Mouse (Mus musculus) hindbrain, embryonic 15.5 days (tissue): Measurements from ENCODE around the gene Cabin1. TPM values are rescaled to one million over a fixed set of nuclear protein-coding genes. Genes with fewer than 3 reads are reported as not detected.

Experiments used
- ATAC-seq: fragments of 200-750 bp; cut with Nextera tagmentation; 2 replicates; pipeline ENCODE4 v1.8.0; 2017; ENCODE audit warnings: low read depth, moderate number of reproducible peaks, moderate TSS enrichment; ENCODE audit not compliant: low FRiP score
- H3K27ac ChIP-seq: fragments of 300-500 bp; sonication (generic); replicated peaks from 2 replicates; pipeline ENCODE4 v1.5.1; 2015; ENCODE audit warnings: mild to moderate bottlenecking, inconsistent platforms
- H3K27me3 ChIP-seq: fragments of 300-500 bp; sonication (generic); 2 replicates; pipeline ENCODE4 v1.6.1; 2015; ENCODE audit warnings: control low read depth, inconsistent platforms
- H3K36me3 ChIP-seq: fragments of 300-500 bp; sonication (generic); 2 replicates; pipeline ENCODE4 v1.6.1; 2015; ENCODE audit warnings: control low read depth, inconsistent platforms
- H3K4me1 ChIP-seq: fragments of 300-500 bp; sonication (generic); replicated peaks from 2 replicates; pipeline ENCODE4 v1.6.1; 2015; ENCODE audit warnings: control low read depth, inconsistent platforms
- H3K4me2 ChIP-seq: fragments of 300-500 bp; sonication (generic); 2 replicates; pipeline ENCODE4 v1.6.1; 2015; ENCODE audit warnings: moderate library complexity, mild to moderate bottlenecking, inconsistent platforms
- H3K4me3 ChIP-seq: fragments of 300-500 bp; sonication (generic); 2 replicates; pipeline ENCODE4 v1.5.1; 2015; ENCODE audit warnings: mild to moderate bottlenecking, inconsistent platforms
- H3K9ac ChIP-seq: fragments of 300-500 bp; sonication (generic); 2 replicates; pipeline ENCODE4 v1.6.1; 2015; ENCODE audit warnings: inconsistent platforms
- H3K9me3 ChIP-seq: fragments of 300-500 bp; sonication (generic); 2 replicates; pipeline ENCODE4 v1.6.1; 2016; ENCODE audit warnings: control low read depth, inconsistent platforms
- WGBS: fragments of 180-500 bp; shearing (Covaris S2); methylation state at CpG from one replicate; pipeline ENCODE4 v1.1.7; 2015; 5-methylcytosine and 5-hydroxymethylcytosine counted together
- polyA plus RNA-seq: library from polyadenylated mRNA; unstranded; fragments of >200 nt; fragmentation: Nextera tagmentation; extraction: Ambion mirVana; gene quantifications from 2 replicates; pipeline ENCODE4 v1.2.1, GENCODE M21; 2015

Cabin1 gene
- polyA plus RNA-seq, 1 experiment from 2014 or later, result 40.0 TPM

DNA sequence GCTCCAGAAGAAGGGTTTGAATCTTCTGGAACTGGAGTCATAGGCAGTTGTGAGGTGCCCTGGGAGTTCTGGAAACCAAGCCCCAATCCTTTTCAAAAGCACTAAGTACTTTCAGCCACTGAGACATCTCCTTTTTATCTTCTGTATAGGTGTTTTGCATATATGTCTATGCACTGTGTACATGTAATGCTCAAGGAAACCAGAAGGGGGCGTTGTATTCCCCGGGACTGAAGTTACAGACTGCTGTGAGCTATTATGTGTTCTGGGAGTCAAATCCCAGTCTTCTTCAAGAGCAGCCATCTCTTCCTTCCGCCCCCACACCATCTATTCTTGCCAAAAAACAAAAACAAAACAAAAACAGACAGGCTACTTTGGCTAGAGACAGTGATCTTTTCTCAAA is 143.3 kb downstream of the Cabin1 start:
- Histone ChIP-seq H3K9ac (no peak overlapping the region), H3K27me3 (no peaks in the 10 kb centered on the region), H3K27ac (no peak overlapping the region), H3K4me1 (no peaks in the 10 kb centered on the region), H3K9me3 (no peaks in the 10 kb centered on the region), H3K36me3 (no peaks in the 10 kb centered on the region), H3K4me2 (no peak overlapping the region), H3K4me3 (no peak overlapping the region)
- 54% methylated on average over 3 of the region's 3 CpGs for WGBS
- ATAC-seq, result no peak

DNA sequence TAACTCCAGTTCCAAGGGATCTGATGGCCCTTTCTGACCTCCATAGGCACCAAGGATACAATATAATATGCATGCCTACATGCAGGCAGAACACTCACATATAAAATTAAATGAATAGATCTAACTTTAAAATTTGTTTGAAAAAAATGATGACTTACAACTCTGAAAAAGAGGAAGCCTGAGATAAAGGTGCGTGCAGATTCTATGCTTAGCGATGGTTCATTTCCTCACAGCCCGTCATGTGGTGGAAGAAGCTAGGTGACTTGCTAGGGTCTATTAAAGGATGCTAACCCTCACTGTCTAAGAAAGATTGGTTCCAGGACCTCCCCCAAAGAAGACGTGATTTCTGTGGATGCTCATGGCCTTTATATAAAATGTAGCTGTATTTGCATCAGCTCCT is 148.1 kb downstream of the Cabin1 start:
- H3K4me1 ChIP-seq, result no peaks in the 10 kb centered on the region
- 93% methylated on average over 4 of the region's 4 CpGs for WGBS

DNA sequence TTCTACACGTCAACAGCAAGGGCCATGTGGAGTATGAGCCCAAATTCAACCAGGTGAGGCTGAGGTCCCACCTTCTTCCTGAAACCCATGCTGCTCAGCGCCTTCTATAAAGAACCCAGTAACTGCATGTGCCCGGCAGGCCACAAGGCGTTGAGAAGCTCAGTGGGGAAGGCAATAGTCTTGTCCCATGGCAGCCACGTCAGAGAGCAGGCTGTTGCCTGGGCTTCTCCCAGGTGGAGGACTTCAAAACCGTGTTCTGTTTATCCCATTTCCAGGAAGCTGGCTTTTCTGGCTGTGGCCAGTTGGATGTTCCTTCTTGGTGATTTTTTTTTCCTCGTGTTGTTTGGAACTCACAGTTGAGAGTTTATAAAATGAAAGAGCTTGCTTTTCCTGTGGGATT is 153.7 kb downstream of the Cabin1 start:
- Histone ChIP-seq H3K27ac (no peak overlapping the region), H3K4me3 (no peak overlapping the region)

More for the DNA sequence above, 148.1 kb downstream of the Cabin1 start:
- no peak overlapping the region for H3K4me3 ChIP-seq
- no peak overlapping the region for H3K27ac ChIP-seq
- H3K9ac ChIP-seq, result no peak overlapping the region
- H3K9me3 ChIP-seq, result no peaks in the 10 kb centered on the region
- no peak overlapping the region for H3K4me2 ChIP-seq
- ATAC-seq, result no peak
- no peaks in the 10 kb centered on the region for H3K36me3 ChIP-seq
- H3K27me3 ChIP-seq, result no peaks in the 10 kb centered on the region

DNA sequence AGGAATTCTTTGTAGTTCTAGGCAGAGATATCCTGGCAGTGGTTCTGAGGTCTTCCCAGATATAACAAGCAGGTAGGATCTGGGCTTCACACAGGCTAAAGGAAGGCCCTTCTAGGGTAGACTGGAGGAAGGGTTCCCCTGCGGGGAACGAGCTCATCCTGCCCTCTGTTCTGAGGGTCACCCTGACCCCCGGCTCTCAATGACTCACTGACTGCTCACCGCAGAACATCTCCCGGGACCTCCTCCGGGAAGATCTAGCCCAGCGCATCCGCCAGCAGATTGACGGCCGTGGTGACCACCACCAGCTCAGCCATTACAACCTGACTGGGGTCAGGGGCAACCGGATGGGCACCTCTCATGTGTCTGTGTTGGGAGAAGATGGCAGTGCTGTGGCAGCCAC is 155.2 kb downstream of the Cabin1 start:
- no peaks in the 10 kb centered on the region for H3K27me3 ChIP-seq
- WGBS, result 89% methylated on average over 11 of the region's 11 CpGs
- no peak overlapping the region for H3K4me2 ChIP-seq
- no peaks in the 10 kb centered on the region for H3K4me1 ChIP-seq
- no peaks in the 10 kb centered on the region for H3K36me3 ChIP-seq
- no peak for ATAC-seq
- H3K9me3 ChIP-seq, result no peaks in the 10 kb centered on the region
- no peak overlapping the region for H3K4me3 ChIP-seq
- H3K9ac ChIP-seq, result no peak overlapping the region
- no peak overlapping the region for H3K27ac ChIP-seq

More for the DNA sequence above, 153.7 kb downstream of the Cabin1 start:
- no peaks in the 10 kb centered on the region for H3K4me1 ChIP-seq
- H3K4me2 ChIP-seq, result no peak overlapping the region
- H3K36me3 ChIP-seq, result no peaks in the 10 kb centered on the region
- 75% methylated on average over 7 of the region's 7 CpGs for WGBS
- ATAC-seq, result no peak
- H3K9me3 ChIP-seq, result no peaks in the 10 kb centered on the region
- H3K9ac ChIP-seq, result no peak overlapping the region
- no peaks in the 10 kb centered on the region for H3K27me3 ChIP-seq

DNA sequence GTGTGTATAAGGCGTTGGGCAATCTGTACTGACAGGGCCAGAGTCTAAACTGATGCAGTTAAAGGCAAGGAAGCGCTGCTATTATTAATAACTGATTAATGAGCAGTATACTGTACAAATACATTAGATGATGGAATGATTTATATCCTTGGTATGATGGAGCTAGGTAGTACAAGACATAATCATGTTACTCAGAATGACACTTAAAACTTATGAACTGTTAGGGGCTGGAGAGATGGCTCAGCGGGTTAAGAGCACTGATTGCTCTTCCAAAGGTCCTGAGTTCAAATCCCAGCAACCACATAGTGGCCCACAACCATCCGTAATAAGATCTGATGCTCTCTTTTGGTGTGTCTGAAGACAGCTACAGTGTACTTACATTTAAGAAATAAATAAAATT is 156.9 kb downstream of the Cabin1 start:
- Histone ChIP-seq H3K9me3 (no peaks in the 10 kb centered on the region), H3K27ac (no peak overlapping the region), H3K36me3 (no peaks in the 10 kb centered on the region), H3K4me2 (no peak overlapping the region), H3K9ac (no peak overlapping the region), H3K4me1 (no peaks in the 10 kb centered on the region), H3K27me3 (no peaks in the 10 kb centered on the region), H3K4me3 (no peak overlapping the region)
- no peak for ATAC-seq
- 88% methylated on average over 4 of the region's 4 CpGs for WGBS

DNA sequence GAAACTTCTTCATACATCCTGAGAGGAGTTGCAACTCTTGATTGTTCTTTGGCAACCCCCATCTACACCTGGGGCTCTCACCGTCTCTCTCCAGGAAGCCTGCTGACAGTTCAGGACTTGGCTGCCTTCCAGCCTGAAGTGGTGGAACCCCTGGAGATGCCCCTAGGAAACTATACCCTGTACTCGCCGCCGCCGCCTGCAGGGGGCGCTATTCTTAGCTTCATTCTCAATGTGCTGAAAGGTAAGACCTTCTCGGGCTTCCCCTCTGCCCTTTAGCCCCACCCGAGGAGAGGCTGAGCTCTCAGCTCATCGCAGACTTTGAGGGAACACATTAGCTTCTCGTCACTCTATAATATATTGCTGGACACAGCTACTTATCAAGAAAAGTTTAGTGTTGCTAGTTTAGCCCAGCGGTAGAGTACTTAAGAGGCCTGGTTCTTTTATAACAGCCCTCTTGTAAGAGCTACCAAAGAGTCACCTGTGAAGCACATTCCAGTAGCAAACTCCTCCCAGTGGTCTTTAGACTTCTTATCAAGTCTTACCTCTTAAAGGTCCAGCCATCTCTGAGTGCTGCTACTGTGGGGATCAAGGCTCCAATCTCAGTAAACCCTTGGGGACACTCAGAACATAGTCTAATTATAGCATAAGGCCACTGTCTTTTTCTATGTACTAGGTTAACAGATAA is 158.8 kb downstream of the Cabin1 start:
- 48% methylated on average over 11 of the region's 11 CpGs for WGBS
- Histone ChIP-seq H3K4me2 (no peak overlapping the region), H3K4me1 (no peaks in the 10 kb centered on the region), H3K9me3 (no peaks in the 10 kb centered on the region), H3K36me3 (no peaks in the 10 kb centered on the region), H3K27ac (no peak overlapping the region), H3K9ac (no peak overlapping the region), H3K4me3 (no peak overlapping the region), H3K27me3 (no peaks in the 10 kb centered on the region)
- ATAC-seq, result no peak

DNA sequence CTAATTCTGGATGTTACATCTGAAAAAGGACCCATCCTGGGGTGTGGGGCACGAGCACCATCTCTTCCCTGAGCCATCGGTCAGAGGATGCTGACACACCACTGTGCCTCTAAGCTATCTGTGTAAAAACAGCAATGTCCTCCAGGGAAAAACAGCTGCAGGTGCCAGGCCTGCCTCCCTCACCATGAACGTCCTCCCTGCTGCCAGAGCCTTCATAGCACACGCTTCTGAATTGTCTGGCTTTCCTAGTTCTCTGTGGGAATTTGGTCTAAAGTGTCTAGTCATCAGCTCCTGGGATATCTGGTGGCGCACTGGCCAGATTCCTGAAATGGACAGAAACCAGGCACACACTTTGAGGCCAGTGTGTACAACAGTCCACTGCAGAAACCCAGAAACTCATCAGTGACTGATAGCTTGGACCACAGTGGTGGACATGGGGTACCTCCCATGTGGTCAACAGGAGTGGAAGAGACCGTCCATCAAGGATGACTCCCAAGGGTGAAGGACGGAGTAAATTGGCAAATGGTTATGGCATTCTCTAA is 163.9 kb downstream of the Cabin1 start:
- Histone ChIP-seq H3K9me3 (no peaks in the 10 kb centered on the region), H3K27ac (no peak overlapping the region), H3K4me3 (no peak overlapping the region), H3K27me3 (no peaks in the 10 kb centered on the region), H3K4me1 (no peaks in the 10 kb centered on the region), H3K9ac (no peak overlapping the region), H3K4me2 (no peak overlapping the region), H3K36me3 (no peaks in the 10 kb centered on the region)
- no peak for ATAC-seq
- 84% methylated on average over 7 of the region's 7 CpGs for WGBS

Other genes starting within 250 kb of the Cabin1 start
- gene Snrpd3, start 246.8 kb downstream of the Cabin1 start, polyA plus RNA-seq, result 127 and 132 TPM in 2 replicates
- 20.2 and 20.3 TPM in 2 replicates for gene Gucd1, start 246.4 kb downstream of the Cabin1 start, polyA plus RNA-seq
- 38.7 and 42.4 TPM in 2 replicates for gene Lrrc75b, start 204.0 kb downstream of the Cabin1 start, polyA plus RNA-seq
- gene Ggt1, start 202.7 kb downstream of the Cabin1 start, polyA plus RNA-seq, result 1.2 and 1.3 TPM in 2 replicates
- 2.8 and 4.5 TPM in 2 replicates for gene Ggt5, start 175.0 kb downstream of the Cabin1 start, polyA plus RNA-seq
- gene Susd2, start 120.3 kb downstream of the Cabin1 start, polyA plus RNA-seq, result 7.9 and 8.1 TPM in 2 replicates
- gene Ddt, start 9.1 kb upstream of the Cabin1 start, polyA plus RNA-seq, result 77.1 and 80.5 TPM in 2 replicates
- gene Gm20441, start 16.6 kb upstream of the Cabin1 start, polyA plus RNA-seq, result not detected in 2 replicates
- 1.2 and 1.5 TPM in 2 replicates for gene Gstt3, start 17.1 kb upstream of the Cabin1 start, polyA plus RNA-seq
- gene Gstt1, start 34.2 kb upstream of the Cabin1 start, polyA plus RNA-seq, result 14.8 and 15.4 TPM in 2 replicates
- gene Gstt4, start 58.2 kb upstream of the Cabin1 start, polyA plus RNA-seq, result not detected in 2 replicates
- gene Gstt2, start 73.1 kb upstream of the Cabin1 start, polyA plus RNA-seq, result 6.6 and 6.8 TPM in 2 replicates
- gene Mif, start 95.9 kb upstream of the Cabin1 start, polyA plus RNA-seq, result 1,663 and 1,704 TPM in 2 replicates
- 1.7 and 2.0 TPM in 2 replicates for gene Derl3, start 129.1 kb upstream of the Cabin1 start, polyA plus RNA-seq
- gene Smarcb1, start 157.3 kb upstream of the Cabin1 start, polyA plus RNA-seq, result 251 and 263 TPM in 2 replicates
- gene Chchd10, start 168.8 kb upstream of the Cabin1 start, polyA plus RNA-seq, result 139 and 143 TPM in 2 replicates
- gene Mmp11, start 172.2 kb upstream of the Cabin1 start, polyA plus RNA-seq, result 18.2 and 18.4 TPM in 2 replicates
- gene Gm867, start 176.3 kb upstream of the Cabin1 start, polyA plus RNA-seq, result 1.1 and 1.6 TPM in 2 replicates
- 0.35 and 1.2 TPM in 2 replicates for gene Vpreb3, start 178.7 kb upstream of the Cabin1 start, polyA plus RNA-seq
- gene Gm5134, start 190.2 kb upstream of the Cabin1 start, polyA plus RNA-seq, result not detected in 2 replicates